13 mouse cellular contexts compared by ENCODE assay signal in genomic region chr5:139378271-139378556, GRCm38 (mm10). TPM values are rescaled to one million over a fixed set of nuclear protein-coding genes. Genes with fewer than 3 reads are reported as not detected.
DNase-seq lines count a peak whose midpoint lies in the region; ATAC-seq lines count a peak whose summit lies in the region.
"Had no signal": no experiment of that assay in that cellular context is flagged by ENCODE, and none has a peak within 500 bp of the region (broad histone marks: within the 10 kb centered on the region; RNA-seq: fewer than 3 reads in every experiment).

No protein-coding gene starts in this region.

- peaks cover 55% of the 10 kb centered on the region for H3K4me1 ChIP-seq in forebrain, embryonic 10.5 days
- peaks cover 17% of the 10 kb centered on the region for H3K4me1 ChIP-seq in forebrain, embryonic 15.5 days
- peaks cover 54% of the 10 kb centered on the region for H3K4me1 ChIP-seq in kidney, embryonic 14.5 days (ENCODE audit: control insufficient read depth, insufficient read depth, low read length)
- peaks cover 93% of the 10 kb centered on the region for H3K4me1 ChIP-seq in liver, embryonic 13.5 days (replicated peaks)
- peaks cover 7% of the 10 kb centered on the region for H3K4me1 ChIP-seq in midbrain, embryonic 11.5 days (ENCODE audit: control insufficient read depth, insufficient read depth, low read length)

- no peaks in the 10 kb centered on the region for H3K9me3 ChIP-seq in forebrain, embryonic 10.5 days
- H3K9me3 ChIP-seq in forebrain, embryonic 15.5 days: no peaks in the 10 kb centered on the region
- H3K9me3 ChIP-seq in kidney, embryonic 14.5 days (ENCODE audit: control insufficient read depth, low read length): no peaks in the 10 kb centered on the region
- H3K9me3 ChIP-seq in liver, embryonic 13.5 days (replicated peaks): no peaks in the 10 kb centered on the region
- H3K9me3 ChIP-seq in midbrain, embryonic 11.5 days (ENCODE audit: control insufficient read depth, low read length): no peaks in the 10 kb centered on the region
- H3K9me3 ChIP-seq: midbrain, embryonic 15.5 days had no signal

- H3K4me3 ChIP-seq in forebrain, embryonic 10.5 days: no peak overlapping the region
- no peak overlapping the region for H3K4me3 ChIP-seq in forebrain, embryonic 15.5 days
- H3K4me3 ChIP-seq in kidney, embryonic 14.5 days (ENCODE audit: low read length): no peak overlapping the region
- H3K4me3 ChIP-seq in liver, embryonic 13.5 days (replicated peaks): no peak overlapping the region
- H3K4me3 ChIP-seq in midbrain, embryonic 11.5 days (ENCODE audit: low read depth, low read length): no peak overlapping the region
- H3K4me3 ChIP-seq: midbrain, embryonic 15.5 days had no signal

- peaks cover 6% of the 10 kb centered on the region; the same call in 1 of the 2 replicates for H3K27me3 ChIP-seq in forebrain, embryonic 10.5 days (ENCODE audit: poor library complexity, severe bottlenecking)
- no peaks in the 10 kb centered on the region for H3K27me3 ChIP-seq in forebrain, embryonic 15.5 days
- H3K27me3 ChIP-seq in kidney, embryonic 14.5 days (ENCODE audit: control insufficient read depth, insufficient read depth, low read length): no peaks in the 10 kb centered on the region
- H3K27me3 ChIP-seq in liver, embryonic 13.5 days: no peaks in the 10 kb centered on the region
- no peaks in the 10 kb centered on the region for H3K27me3 ChIP-seq in midbrain, embryonic 11.5 days (ENCODE audit: control insufficient read depth, insufficient read depth, low read length)
- H3K27me3 ChIP-seq: midbrain, embryonic 15.5 days had no signal

- ATAC-seq in forebrain, embryonic 15.5 days (replicated peaks): no peak
- no peak for ATAC-seq in kidney, embryonic 14.5 days (ENCODE audit: low FRiP score, low TSS enrichment)
- ATAC-seq in liver, embryonic 13.5 days (ENCODE audit: low read depth): no peak
- ATAC-seq in midbrain, embryonic 11.5 days (ENCODE audit: low FRiP score): no peak
- ATAC-seq: midbrain, embryonic 15.5 days had no signal

- H3K4me2 ChIP-seq in forebrain, embryonic 15.5 days (replicated peaks): no peak overlapping the region
- H3K4me2 ChIP-seq in kidney, embryonic 14.5 days (replicated peaks; ENCODE audit: low read depth, low read length): no peak overlapping the region
- 0 out of 2 replicates have a peak overlapping the region, but pooled peaks have one; percentile 42 for H3K4me2 ChIP-seq in liver, embryonic 13.5 days
- H3K4me2 ChIP-seq in midbrain, embryonic 11.5 days: no peak overlapping the region
- H3K4me2 ChIP-seq: midbrain, embryonic 15.5 days had no signal

- peak overlapping the region; percentile 71; the same call in 1 of the 2 replicates for H3K27ac ChIP-seq in forebrain, embryonic 10.5 days
- no peak overlapping the region for H3K27ac ChIP-seq in forebrain, embryonic 15.5 days (replicated peaks)
- peak overlapping the region; percentile 86 for H3K27ac ChIP-seq in kidney, embryonic 14.5 days (ENCODE audit: low read depth, low read length)
- peak overlapping the region; percentile 100 for H3K27ac ChIP-seq in liver, embryonic 13.5 days
- no peak overlapping the region for H3K27ac ChIP-seq in midbrain, embryonic 11.5 days (ENCODE audit: low read depth, low read length)
- H3K27ac ChIP-seq: midbrain, embryonic 15.5 days had no signal

- WGBS in forebrain, embryonic 10.5 days: 90% methylated on average over 7 of the region's 7 CpGs
- 88% methylated on average over 7 of the region's 7 CpGs for WGBS in forebrain, embryonic 15.5 days
- WGBS in kidney, embryonic 14.5 days: 70% methylated on average over 7 of the region's 7 CpGs
- WGBS in liver, embryonic 13.5 days (ENCODE audit: insufficient replicate concordance): 59% methylated on average over 7 of the region's 7 CpGs
- 94% methylated on average over 7 of the region's 7 CpGs for WGBS in midbrain, embryonic 11.5 days

- no peak for DNase-seq in forebrain, embryonic 10.5 days (ENCODE audit: extremely low spot score, low spot score)
- no peak for DNase-seq in kidney, postnatal 36 days
- DNase-seq in 3134 (ENCODE audit: extremely low read depth, insufficient read length, low spot score): peak; percentile 78
- no peak for DNase-seq in liver, embryonic 13.5 days
- no peak for DNase-seq in gastrocnemius, postnatal 25 days
- DNase-seq in midbrain, embryonic 11.5 days (ENCODE audit: low spot score, missing footprints): no peak

- H3K9ac ChIP-seq in forebrain, embryonic 15.5 days (replicated peaks): no peak overlapping the region
- no peak overlapping the region for H3K9ac ChIP-seq in kidney, embryonic 14.5 days (ENCODE audit: low read depth, low read length)
- peak overlapping the region; percentile 97 for H3K9ac ChIP-seq in liver, embryonic 13.5 days
- H3K9ac ChIP-seq in midbrain, embryonic 11.5 days (ENCODE audit: low read length): no peak overlapping the region
- H3K9ac ChIP-seq: midbrain, embryonic 15.5 days had no signal

- no peaks in the 10 kb centered on the region for H3K36me3 ChIP-seq in forebrain, embryonic 10.5 days (replicated peaks)
- no peaks in the 10 kb centered on the region for H3K36me3 ChIP-seq in forebrain, embryonic 15.5 days
- no peaks in the 10 kb centered on the region for H3K36me3 ChIP-seq in kidney, embryonic 14.5 days (ENCODE audit: control insufficient read depth, insufficient read depth, low read length)
- H3K36me3 ChIP-seq in liver, embryonic 13.5 days: peaks cover under 1% of the 10 kb centered on the region; the same call in 1 of the 2 replicates
- no peaks in the 10 kb centered on the region for H3K36me3 ChIP-seq in midbrain, embryonic 11.5 days (ENCODE audit: control insufficient read depth, insufficient read depth, low read length)
- H3K36me3 ChIP-seq: midbrain, embryonic 15.5 days had no signal

RNA-seq across cellular contexts. Expression of gene Gpr146, which starts 0.7 kb away (rescaled TPM):
- polyA plus RNA-seq in forebrain, embryonic 10.5 days (2016; fragmentation: Nextera tagmentation; extraction: Ambion mirVana): 1.6 and 1.8 TPM in 2 replicates
- polyA plus RNA-seq in forebrain, embryonic 15.5 days (2015; fragmentation: Nextera tagmentation; extraction: Ambion mirVana): 1.3 and 1.5 TPM in 2 replicates
- polyA plus RNA-seq in kidney, embryonic 14.5 days (2014; fragmentation: Nextera tagmentation; extraction: Ambion mirVana): 2.7 and 3.1 TPM in 2 replicates
- polyA plus RNA-seq in liver, embryonic 13.5 days (2015; fragmentation: Nextera tagmentation; extraction: Ambion mirVana): 18.8 and 20.2 TPM in 2 replicates
- total RNA-seq in gastrocnemius, postnatal 25 days (2021): 10 to 100 TPM; 23.5 to 23.6 TPM
- 1.5 and 2.7 TPM in 2 replicates for polyA plus RNA-seq in midbrain, embryonic 11.5 days (2014; fragmentation: Nextera tagmentation; extraction: Ambion mirVana)

RNA-seq across cellular contexts. Expression of gene Cyp2w1, which starts 25.8 kb away (rescaled TPM):
- not detected in 2 replicates for polyA plus RNA-seq in forebrain, embryonic 10.5 days (2016; fragmentation: Nextera tagmentation; extraction: Ambion mirVana)
- not detected in 2 replicates for polyA plus RNA-seq in forebrain, embryonic 15.5 days (2015; fragmentation: Nextera tagmentation; extraction: Ambion mirVana)
- polyA plus RNA-seq in kidney, embryonic 14.5 days (2014; fragmentation: Nextera tagmentation; extraction: Ambion mirVana): not detected in 2 replicates
- polyA plus RNA-seq in liver, embryonic 13.5 days (2015; fragmentation: Nextera tagmentation; extraction: Ambion mirVana): not detected in 2 replicates
- not detected for total RNA-seq in gastrocnemius, postnatal 25 days (2021)
- polyA plus RNA-seq in midbrain, embryonic 11.5 days (2014; fragmentation: Nextera tagmentation; extraction: Ambion mirVana): not detected in 2 replicates
- total RNA-seq: adrenal gland, adult 2 months; left cerebral cortex, postnatal 14 days; MEL had no signal
- polyA plus RNA-seq: adrenal gland, adult 2 months; cerebellum, adult 2 months had no signal

RNA-seq across cellular contexts. Expression of gene C130050O18Rik, which starts 26.9 kb away (rescaled TPM):
- 0.15 and 0.34 TPM in 2 replicates for polyA plus RNA-seq in forebrain, embryonic 10.5 days (2016; fragmentation: Nextera tagmentation; extraction: Ambion mirVana)
- 0.13 and 0.20 TPM in 2 replicates for polyA plus RNA-seq in forebrain, embryonic 15.5 days (2015; fragmentation: Nextera tagmentation; extraction: Ambion mirVana)
- polyA plus RNA-seq in kidney, embryonic 14.5 days (2014; fragmentation: Nextera tagmentation; extraction: Ambion mirVana): 0.47 and 0.77 TPM in 2 replicates
- 0.89 and 1.1 TPM in 2 replicates for polyA plus RNA-seq in liver, embryonic 13.5 days (2015; fragmentation: Nextera tagmentation; extraction: Ambion mirVana)
- total RNA-seq in gastrocnemius, postnatal 25 days (2021): under 1 TPM; 0.32 to 0.61 TPM
- polyA plus RNA-seq in midbrain, embryonic 11.5 days (2014; fragmentation: Nextera tagmentation; extraction: Ambion mirVana): 0.12 and 0.29 TPM in 2 replicates

RNA-seq across cellular contexts. Expression of gene Cox19, which starts 27.0 kb away (rescaled TPM):
- 119 and 120 TPM in 2 replicates for polyA plus RNA-seq in forebrain, embryonic 10.5 days (2016; fragmentation: Nextera tagmentation; extraction: Ambion mirVana)
- polyA plus RNA-seq in forebrain, embryonic 15.5 days (2015; fragmentation: Nextera tagmentation; extraction: Ambion mirVana): 104 and 113 TPM in 2 replicates
- 105 and 119 TPM in 2 replicates for polyA plus RNA-seq in kidney, embryonic 14.5 days (2014; fragmentation: Nextera tagmentation; extraction: Ambion mirVana)
- polyA plus RNA-seq in liver, embryonic 13.5 days (2015; fragmentation: Nextera tagmentation; extraction: Ambion mirVana): 68.5 and 72.3 TPM in 2 replicates
- 10 to 100 TPM; 74.4 to 86.5 TPM for total RNA-seq in gastrocnemius, postnatal 25 days (2021)
- polyA plus RNA-seq in midbrain, embryonic 11.5 days (2014; fragmentation: Nextera tagmentation; extraction: Ambion mirVana): 124 and 133 TPM in 2 replicates

RNA-seq across cellular contexts. Expression of gene Gper1, which starts 44.7 kb away (rescaled TPM):
- 0.44 and 0.50 TPM in 2 replicates for polyA plus RNA-seq in forebrain, embryonic 10.5 days (2016; fragmentation: Nextera tagmentation; extraction: Ambion mirVana)
- 7.3 and 8.2 TPM in 2 replicates for polyA plus RNA-seq in forebrain, embryonic 15.5 days (2015; fragmentation: Nextera tagmentation; extraction: Ambion mirVana)
- 2.6 and 3.4 TPM in 2 replicates for polyA plus RNA-seq in kidney, embryonic 14.5 days (2014; fragmentation: Nextera tagmentation; extraction: Ambion mirVana)
- 0.17 and 0.31 TPM in 2 replicates for polyA plus RNA-seq in liver, embryonic 13.5 days (2015; fragmentation: Nextera tagmentation; extraction: Ambion mirVana)
- total RNA-seq in gastrocnemius, postnatal 25 days (2021): 1 to 10 TPM in 1 of 2 experiments, under 1 TPM in 1; 0.82 to 1.6 TPM
- polyA plus RNA-seq in midbrain, embryonic 11.5 days (2014; fragmentation: Nextera tagmentation; extraction: Ambion mirVana): 1.9 and 2.5 TPM in 2 replicates

Comparison
In these comparisons a context has a peak if more than half of its experiments do, and no peak if none do; other contexts are left out.
1. H3K27ac ChIP-seq: peak in forebrain, embryonic 10.5 days (single experiment), kidney, embryonic 14.5 days (single experiment) and liver, embryonic 13.5 days (single experiment); none in forebrain, embryonic 15.5 days (single experiment) and midbrain, embryonic 11.5 days (single experiment).